Mouse (Mus musculus) small intestine, adult 2 months (tissue): ENCODE results near the gene Susd3. TPM values are rescaled to one million over a fixed set of nuclear protein-coding genes. Genes with fewer than 3 reads are reported as not detected.

Source experiments
- H3K27ac ChIP-seq: fragments of 200-500 bp; 2 replicates; pipeline ENCODE4 v1.5.1; 2012; ENCODE audit warnings: low read depth, low read length, control low read depth, inconsistent platforms; ENCODE audit not compliant: insufficient read depth
- H3K27me3 ChIP-seq: fragments of 200-500 bp; 2 replicates; pipeline ENCODE4 v1.6.1; 2012; ENCODE audit warnings: mild to moderate bottlenecking, moderate library complexity, low read length, inconsistent platforms; ENCODE audit not compliant: control insufficient read depth, insufficient read depth
- H3K36me3 ChIP-seq: fragments of 200-500 bp; 2 replicates; pipeline ENCODE4 v1.6.1; 2012; ENCODE audit warnings: mild to moderate bottlenecking, low read length, control low read depth, inconsistent platforms; ENCODE audit not compliant: control insufficient read depth, insufficient read depth
- H3K4me1 ChIP-seq: fragments of 200-500 bp; 2 replicates; pipeline ENCODE4 v1.6.1; 2012; ENCODE audit warnings: low read length, inconsistent platforms, mixed read lengths; ENCODE audit not compliant: control insufficient read depth, insufficient read depth, insufficient read length
- H3K4me3 ChIP-seq: fragments of 200-500 bp; 2 replicates; pipeline ENCODE4 v1.5.1; 2012; ENCODE audit warnings: low read depth, mild to moderate bottlenecking, control low read depth, inconsistent platforms, low read length, moderate library complexity
- CTCF ChIP-seq: fragments of 200-500 bp; IDR thresholded peaks from 2 replicates; pipeline ENCODE4 v1.5.1; 2012; ENCODE audit warnings: low read depth, mild to moderate bottlenecking, control low read depth, inconsistent platforms, low read length, moderate library complexity, mixed read lengths; ENCODE audit not compliant: insufficient replicate concordance, insufficient read length; ENCODE audit errors: extremely low read depth
- POLR2A ChIP-seq: fragments of 200-500 bp; IDR thresholded peaks from 2 replicates; pipeline ENCODE4 v1.6.1; 2012; ENCODE audit warnings: low read depth, mild to moderate bottlenecking, control low read depth, inconsistent platforms, low read length, moderate library complexity
- WGBS: fragments of 180-500 bp; shearing (Covaris S2); methylation state at CpG from one replicate; pipeline ENCODE4 v1.1.7; 2018; 5-methylcytosine and 5-hydroxymethylcytosine counted together
- polyA plus RNA-seq: library from polyadenylated mRNA; depleted of rRNA; stranded (reverse); fragments of >200 nt; gene quantifications from 2 replicates; pipeline ENCODE4 v1.2.3, GENCODE M21; 2012

Susd3 gene
- polyA plus RNA-seq, 1 experiment = 5.1 TPM

GRCm38 (mm10) chr13:49282168-49282567, 33.7 kb upstream of the Susd3 start:
- peaks cover 5% of the 10 kb centered on the region for H3K36me3 ChIP-seq
- 66% methylated on average over 2 of the region's 2 CpGs for WGBS
- H3K4me1 ChIP-seq = peaks cover 3% of the 10 kb centered on the region; the same call in 1 of the 2 replicates
- H3K27ac ChIP-seq = no peak overlapping the region
- H3K27me3 ChIP-seq = no peaks in the 10 kb centered on the region
- TF ChIP-seq POLR2A (no peak), CTCF (no peak)
- no peak overlapping the region for H3K4me3 ChIP-seq

- Histone ChIP-seq H3K4me3 (no peak overlapping the region), H3K4me1 (0 out of 2 replicates have a peak, but pooled peaks cover 3% of the 10 kb centered on the region), H3K27ac (no peak overlapping the region), H3K36me3 (no peaks in the 10 kb centered on the region), H3K27me3 (no peaks in the 10 kb centered on the region)
- no peak for TF ChIP-seq POLR2A
- TF ChIP-seq CTCF = no peak
- 45% methylated on average over 5 of the region's 5 CpGs for WGBS
Observed at GRCm38 (mm10) chr13:49271831-49272765, 23.6 kb upstream of the Susd3 start.

GRCm38 (mm10) chr13:49270500-49270899, 22.0 kb upstream of the Susd3 start:
- 84% methylated on average over 8 of the region's 8 CpGs for WGBS
- 0 out of 2 replicates have a peak, but pooled peaks cover 3% of the 10 kb centered on the region for H3K4me1 ChIP-seq
- H3K36me3 ChIP-seq = no peaks in the 10 kb centered on the region
- H3K27ac ChIP-seq = no peak overlapping the region
- no peak overlapping the region for H3K4me3 ChIP-seq
- TF ChIP-seq POLR2A = no peak
- TF ChIP-seq CTCF = no peak
- H3K27me3 ChIP-seq = no peaks in the 10 kb centered on the region

GRCm38 (mm10) chr13:49267645-49268044, 19.1 kb upstream of the Susd3 start:
- TF ChIP-seq POLR2A (no peak), CTCF (no peak)
- Histone ChIP-seq H3K4me3 (no peak overlapping the region), H3K36me3 (no peaks in the 10 kb centered on the region), H3K4me1 (0 out of 2 replicates have a peak, but pooled peaks cover 3% of the 10 kb centered on the region), H3K27me3 (no peaks in the 10 kb centered on the region), H3K27ac (no peak overlapping the region)
- WGBS = 43% methylated on average over 2 of the region's 2 CpGs

GRCm38 (mm10) chr13:49260036-49260722, 11.7 kb upstream of the Susd3 start:
- WGBS = 65% methylated on average over 15 of the region's 15 CpGs
- Histone ChIP-seq H3K4me3 (no peak overlapping the region), H3K27me3 (no peaks in the 10 kb centered on the region), H3K36me3 (no peaks in the 10 kb centered on the region), H3K4me1 (no peaks in the 10 kb centered on the region), H3K27ac (no peak overlapping the region)
- TF ChIP-seq POLR2A = no peak
- no peak for TF ChIP-seq CTCF

- Histone ChIP-seq H3K4me1 (no peaks in the 10 kb centered on the region), H3K4me3 (no peak overlapping the region), H3K27ac (no peak overlapping the region), H3K27me3 (no peaks in the 10 kb centered on the region), H3K36me3 (no peaks in the 10 kb centered on the region)
- TF ChIP-seq POLR2A (no peak), CTCF (no peak)
- WGBS = 65% methylated on average over 3 of the region's 3 CpGs
Observed at GRCm38 (mm10) chr13:49257819-49258313, 9.4 kb upstream of the Susd3 start.

- peaks cover 10% of the 10 kb centered on the region for H3K4me1 ChIP-seq
- H3K4me3 ChIP-seq = no peak overlapping the region
- no peaks in the 10 kb centered on the region for H3K27me3 ChIP-seq
- no peak overlapping the region for H3K27ac ChIP-seq
- TF ChIP-seq POLR2A = no peak
- TF ChIP-seq CTCF = no peak
- 84% methylated on average over 13 of the region's 13 CpGs for WGBS
- H3K36me3 ChIP-seq = no peaks in the 10 kb centered on the region
Observed at GRCm38 (mm10) chr13:49252746-49253145, 4.2 kb upstream of the Susd3 start.
